Mouse (Mus musculus) neural tube, embryonic 11.5 days (tissue): Measurements from ENCODE around the gene Pde4a. TPM values are rescaled to one million over a fixed set of nuclear protein-coding genes. Genes with fewer than 3 reads are reported as not detected.

Experiments used
- ATAC-seq: fragments of 200-750 bp; cut with Nextera tagmentation; 2 replicates; pipeline ENCODE4 v1.8.0; 2017; ENCODE audit warnings: moderate number of reproducible peaks, mild to moderate bottlenecking, moderate TSS enrichment, moderate library complexity; ENCODE audit not compliant: insufficient read depth, low FRiP score, low TSS enrichment
- DNase-seq: peaks from one replicate; pipeline ENCODE4 v3.0.0-alpha.2; 2015; ENCODE audit warnings: low spot score
- H3K27ac ChIP-seq: fragments of 300-500 bp; sonication (generic); 2 replicates; pipeline ENCODE4 v1.5.1; 2014; ENCODE audit warnings: low read depth, mild to moderate bottlenecking, low read length
- H3K27me3 ChIP-seq: fragments of 300-500 bp; sonication (generic); 2 replicates; pipeline ENCODE4 v1.6.1; 2014; ENCODE audit warnings: mild to moderate bottlenecking, low read length, mixed read lengths; ENCODE audit not compliant: control insufficient read depth, insufficient read depth
- H3K36me3 ChIP-seq: fragments of 300-500 bp; sonication (generic); 2 replicates; pipeline ENCODE4 v1.6.1; 2014; ENCODE audit warnings: mild to moderate bottlenecking, low read length, moderate library complexity, mixed read lengths; ENCODE audit not compliant: control insufficient read depth, insufficient read depth
- H3K4me1 ChIP-seq: fragments of 300-500 bp; sonication (generic); 2 replicates; pipeline ENCODE4 v1.6.1; 2014; ENCODE audit warnings: low read length, mixed read lengths; ENCODE audit not compliant: control insufficient read depth, insufficient read depth
- H3K4me2 ChIP-seq: fragments of 300-500 bp; sonication (generic); 2 replicates; pipeline ENCODE4 v1.6.1; 2014; ENCODE audit warnings: low read depth, mild to moderate bottlenecking, moderate library complexity
- H3K4me3 ChIP-seq: fragments of 300-500 bp; sonication (generic); 2 replicates; pipeline ENCODE4 v1.5.1; 2014; ENCODE audit warnings: low read depth, low read length
- H3K9ac ChIP-seq: fragments of 300-500 bp; sonication (generic); 2 replicates; pipeline ENCODE4 v1.6.1; 2014; ENCODE audit warnings: mild to moderate bottlenecking, low read length
- H3K9me3 ChIP-seq: fragments of 300-500 bp; sonication (generic); 2 replicates; pipeline ENCODE4 v1.6.1; 2016; ENCODE audit warnings: low read length; ENCODE audit not compliant: control insufficient read depth
- WGBS: fragments of 180-500 bp; shearing (Covaris S2); extraction: QIAGEN DNeasy Blood & Tissue Kit; methylation state at CpG from one replicate; pipeline ENCODE4 v1.1.7; 2014; 5-methylcytosine and 5-hydroxymethylcytosine counted together
- polyA plus RNA-seq: library from polyadenylated mRNA; unstranded; fragments of >200 nt; fragmentation: Nextera tagmentation; extraction: Ambion mirVana; gene quantifications from 2 replicates; pipeline ENCODE4 v1.2.1, GENCODE M21; 2014

Gene Pde4a
- polyA plus RNA-seq, 1 experiment from 2014 or later, result 7.5 TPM

- no peaks in the 10 kb centered on the region for H3K36me3 ChIP-seq
- 79% methylated on average over 2 of the region's 2 CpGs for WGBS
- no peak overlapping the region for H3K27ac ChIP-seq
- H3K4me2 ChIP-seq, result no peak overlapping the region
- no peak for ATAC-seq
- H3K4me3 ChIP-seq, result no peak overlapping the region
- DNase-seq, result no peak
- H3K9ac ChIP-seq, result no peak overlapping the region
- H3K4me1 ChIP-seq, result peaks cover 10% of the 10 kb centered on the region; the same call in 1 of the 2 replicates
- H3K9me3 ChIP-seq, result no peaks in the 10 kb centered on the region
- H3K27me3 ChIP-seq, result no peaks in the 10 kb centered on the region
Observed at GRCm38 (mm10) chr9:21261831-21262230, 96.3 kb downstream of the Pde4a start.

Other genes starting within 250 kb of the Pde4a start
- gene Dnmt1, start 205.8 kb upstream of the Pde4a start, polyA plus RNA-seq, result 70.3 and 72.7 TPM in 2 replicates
- gene S1pr2, start 188.9 kb upstream of the Pde4a start, polyA plus RNA-seq, result 24.8 and 28.5 TPM in 2 replicates
- 131 and 135 TPM in 2 replicates for gene Mrpl4, start 163.0 kb upstream of the Pde4a start, polyA plus RNA-seq
- 5.6 TPM in 2 replicates for gene Icam1, start 149.7 kb upstream of the Pde4a start, polyA plus RNA-seq
- 4.2 and 5.8 TPM in 2 replicates for gene Icam4, start 136.3 kb upstream of the Pde4a start, polyA plus RNA-seq
- 0.11 TPM in 1 of 2 replicates, not detected in the other for gene Icam5, start 133.6 kb upstream of the Pde4a start, polyA plus RNA-seq
- gene Zglp1, start 98.6 kb upstream of the Pde4a start, polyA plus RNA-seq, result 1.2 and 1.9 TPM in 2 replicates
- 0.82 and 0.97 TPM in 2 replicates for gene Gm49373, start 92.6 kb upstream of the Pde4a start, polyA plus RNA-seq
- gene Fdx1l, start 92.1 kb upstream of the Pde4a start, polyA plus RNA-seq, result 52.0 and 55.5 TPM in 2 replicates
- gene Gm38431, start 73.7 kb upstream of the Pde4a start, polyA plus RNA-seq, result 2.7 and 2.8 TPM in 2 replicates
- 88.4 and 90.7 TPM in 2 replicates for gene Raver1, start 73.7 kb upstream of the Pde4a start, polyA plus RNA-seq
- gene Tyk2, start 34.5 kb upstream of the Pde4a start, polyA plus RNA-seq, result 8.6 and 9.2 TPM in 2 replicates
- 319 and 341 TPM in 2 replicates for gene Cdc37, start 15.7 kb upstream of the Pde4a start, polyA plus RNA-seq
- 32.3 and 34.1 TPM in 2 replicates for gene Keap1, start 73.6 kb downstream of the Pde4a start, polyA plus RNA-seq
- gene S1pr5, start 82.7 kb downstream of the Pde4a start, polyA plus RNA-seq, result 0.73 and 1.7 TPM in 2 replicates
- 47.2 and 55.1 TPM in 2 replicates for gene Atg4d, start 99.6 kb downstream of the Pde4a start, polyA plus RNA-seq
- 15.0 and 15.5 TPM in 2 replicates for gene Kri1, start 122.3 kb downstream of the Pde4a start, polyA plus RNA-seq
- 79.4 and 87.1 TPM in 2 replicates for gene Cdkn2d, start 125.7 kb downstream of the Pde4a start, polyA plus RNA-seq
- 2.0 and 2.7 TPM in 2 replicates for gene Ap1m2, start 146.6 kb downstream of the Pde4a start, polyA plus RNA-seq
- gene Slc44a2, start 155.0 kb downstream of the Pde4a start, polyA plus RNA-seq, result 79.1 and 81.5 TPM in 2 replicates
- 270 and 288 TPM in 2 replicates for gene Ilf3, start 202.2 kb downstream of the Pde4a start, polyA plus RNA-seq
- gene Qtrt1, start 246.1 kb downstream of the Pde4a start, polyA plus RNA-seq, result 47.8 and 51.8 TPM in 2 replicates